Mouse (Mus musculus): ENCODE measurements at regions not wholly inside any gene's neighbourhood (a gene's known extent, or its start where the extent isn't known, plus 50 kb on each side); places are given as distances from the start of the nearest gene placed in this dataset.
A peak's percentile ranks its signal among the peaks of the same experiment; 100 is the strongest.
"Not testable (repeated sequence)": the region's sequence is repeated elsewhere in the genome, so short reads cannot be mapped to it uniquely, and the experiment has no call there.

- no peak for DNase-seq
These were observed 54.4 kb upstream of the Lrpprc start for GRCm38 (mm10) chr17:84844950-84845349.

GRCm38 (mm10) chr17:84846141-84846540 lies 55.6 kb upstream of the Lrpprc start:
- DNase-seq, result no peak

- no peak for DNase-seq
These were observed 57.9 kb upstream of the Lrpprc start for GRCm38 (mm10) chr17:84848385-84849030.

GRCm38 (mm10) chr17:84849031-84849405 lies 58.4 kb upstream of the Lrpprc start:
- DNase-seq, result no peak

- DNase-seq, result no peak
These were observed 59.9 kb upstream of the Lrpprc start for GRCm38 (mm10) chr17:84850464-84850863.

GRCm38 (mm10) chr17:84850893-84851292 lies 60.3 kb upstream of the Lrpprc start:
- no peak for DNase-seq

GRCm38 (mm10) chr17:84856971-84857370 lies 66.4 kb upstream of the Lrpprc start:
- DNase-seq, result no peak

- DNase-seq, result peak in 1 of 2 experiments; percentile 35
These were observed 68.2 kb upstream of the Lrpprc start for GRCm38 (mm10) chr17:84858830-84859229.

- no peak for DNase-seq
These were observed 69.3 kb upstream of the Lrpprc start for GRCm38 (mm10) chr17:84859916-84860315.

GRCm38 (mm10) chr17:84860835-84861234 lies 70.2 kb upstream of the Lrpprc start:
- DNase-seq, result no peak

- DNase-seq, result not testable (repeated sequence)
These were observed 73.6 kb upstream of the Lrpprc start for GRCm38 (mm10) chr17:84864231-84864630.

- no peak for DNase-seq
These were observed 74.6 kb upstream of the Lrpprc start for GRCm38 (mm10) chr17:84865158-84865557.

GRCm38 (mm10) chr17:84865566-84865965 lies 75.0 kb upstream of the Lrpprc start:
- no peak for DNase-seq

GRCm38 (mm10) chr17:84869074-84869722 lies 78.6 kb upstream of the Lrpprc start:
- DNase-seq, result no peak

GRCm38 (mm10) chr17:84873554-84873953 lies 83.0 kb upstream of the Lrpprc start:
- peak; percentile 47 to 70 for DNase-seq

GRCm38 (mm10) chr17:84874494-84874893 lies 82.0 kb upstream of the Ppm1b start:
- DNase-seq, result peak; percentile 37 to 58

- peak; percentile 41 to 65 for DNase-seq
These were observed 81.5 kb upstream of the Ppm1b start for GRCm38 (mm10) chr17:84875031-84875430.

- no peak for DNase-seq
These were observed 80.5 kb upstream of the Ppm1b start for GRCm38 (mm10) chr17:84876037-84876436.

- DNase-seq, result peak; percentile 19 to 38
These were observed 79.2 kb upstream of the Ppm1b start for GRCm38 (mm10) chr17:84877176-84877863.

GRCm38 (mm10) chr17:84877864-84878224 lies 78.7 kb upstream of the Ppm1b start:
- peak; percentile 78 to 80 for DNase-seq

GRCm38 (mm10) chr17:84878316-84878715 lies 78.2 kb upstream of the Ppm1b start:
- DNase-seq, result no peak

GRCm38 (mm10) chr17:84879146-84879545 lies 77.4 kb upstream of the Ppm1b start:
- DNase-seq, result peak in 1 of 2 experiments; percentile 49

GRCm38 (mm10) chr17:84880946-84881345 lies 75.6 kb upstream of the Ppm1b start:
- DNase-seq, result no peak

- no peak for DNase-seq
These were observed 68.0 kb upstream of the Ppm1b start for GRCm38 (mm10) chr17:84888525-84888924.
